ENCODE assay signal across 13 mouse cellular contexts in the genomic region with DNA sequence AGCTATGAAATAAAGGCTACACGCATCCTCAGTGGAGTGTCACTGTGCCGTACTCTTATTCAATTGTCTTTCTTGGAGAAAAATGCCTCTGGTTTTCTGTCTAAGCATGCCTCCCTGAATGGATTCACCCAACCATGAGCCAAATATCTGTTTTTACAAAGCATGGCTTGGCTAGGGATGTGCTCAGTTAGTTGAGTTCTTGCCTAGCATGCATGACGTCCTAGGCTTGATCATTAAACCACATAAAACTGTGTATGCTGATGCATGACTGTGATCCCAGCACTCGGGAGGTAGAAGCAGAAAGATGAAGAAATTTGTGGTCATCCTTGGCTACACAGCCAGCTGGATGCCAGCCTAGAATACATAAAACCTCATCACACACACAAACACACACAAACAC.
"Had no signal": no experiment of that assay in that cellular context is flagged by ENCODE, and none has a peak within 500 bp of the region (broad histone marks: within the 10 kb centered on the region; RNA-seq: fewer than 3 reads in every experiment).

No protein-coding gene starts in this region.

- H3K27me3 ChIP-seq: intestine, embryonic 15.5 days; limb, embryonic 13.5 days had no signal

- H3K4me3 ChIP-seq: intestine, embryonic 15.5 days; limb, embryonic 13.5 days; midbrain, embryonic 13.5 days; myocyte; neural tube, embryonic 13.5 days had no signal

- DNase-seq: left cerebral cortex, postnatal 4 days; lung, adult 18-20 months; retina, postnatal 1 day; right cerebral cortex, postnatal 4 days; spleen, adult 18-20 months; thymus, adult 18-20 months; thymus, postnatal 14 days had no signal

- ATAC-seq: intestine, embryonic 15.5 days; midbrain, embryonic 13.5 days had no signal

- H3K9me3 ChIP-seq: intestine, embryonic 15.5 days; limb, embryonic 13.5 days; midbrain, embryonic 13.5 days; neural tube, embryonic 13.5 days had no signal

- H3K36me3 ChIP-seq: intestine, embryonic 15.5 days; limb, embryonic 13.5 days; midbrain, embryonic 13.5 days; neural tube, embryonic 13.5 days had no signal

- H3K4me1 ChIP-seq: intestine, embryonic 15.5 days had no signal

- H3K27ac ChIP-seq: intestine, embryonic 15.5 days; limb, embryonic 13.5 days; liver, embryonic 14.5 days; midbrain, embryonic 13.5 days; neural tube, embryonic 13.5 days had no signal

- H3K9ac ChIP-seq: intestine, embryonic 15.5 days; limb, embryonic 13.5 days; liver, embryonic 14.5 days; midbrain, embryonic 13.5 days; neural tube, embryonic 13.5 days had no signal

- H3K4me2 ChIP-seq: intestine, embryonic 15.5 days; limb, embryonic 13.5 days; midbrain, embryonic 13.5 days; neural tube, embryonic 13.5 days had no signal
